Mouse (Mus musculus) C2C12 (cell line): ENCODE measurements around the gene Gm2696. TPM values are rescaled to one million over a fixed set of nuclear protein-coding genes. Genes with fewer than 3 reads are reported as not detected.
"Not testable (repeated sequence)": the region's sequence is repeated elsewhere in the genome, so short reads cannot be mapped to it uniquely, and the experiment has no call there.

Source experiments
- H3K27me3 ChIP-seq: one replicate; pipeline ENCODE4 v1.6.1; 2011; ENCODE audit not compliant: control insufficient read depth, insufficient read depth, insufficient read length
- H3K36me3 ChIP-seq: one replicate; pipeline ENCODE4 v1.6.1; 2011; ENCODE audit not compliant: control insufficient read depth, insufficient read depth
- H3K4me3 ChIP-seq: one replicate; pipeline ENCODE4 v1.5.1; 2011; ENCODE audit warnings: mild to moderate bottlenecking, control low read depth; ENCODE audit not compliant: poor library complexity, insufficient read depth, severe bottlenecking
- H3K79me2 ChIP-seq: one replicate; pipeline ENCODE4 v1.6.1; 2011; ENCODE audit not compliant: control insufficient read depth, insufficient read depth
- H3K79me3 ChIP-seq: one replicate; pipeline ENCODE4 v1.6.1; 2011; ENCODE audit warnings: low read depth, control low read depth
- H3ac ChIP-seq: one replicate; pipeline ENCODE3; 2011; ENCODE audit warnings: low read depth; ENCODE audit not compliant: control insufficient read depth, insufficient read length
- CEBPB ChIP-seq: IDR thresholded peaks from one replicate; pipeline ENCODE4 v1.6.1; 2011; ENCODE audit warnings: low read depth, mild to moderate bottlenecking, control low read depth, moderate library complexity
- CTCF ChIP-seq: IDR thresholded peaks from one replicate; pipeline ENCODE4 v1.5.1; 2011; ENCODE audit not compliant: control insufficient read depth, insufficient read depth, insufficient read length
- FOSL1 ChIP-seq: IDR thresholded peaks from one replicate; pipeline ENCODE4 v1.8.0; 2011; ENCODE audit warnings: mild to moderate bottlenecking, low read length; ENCODE audit not compliant: poor library complexity, insufficient read depth, severe bottlenecking
- MAX ChIP-seq: IDR thresholded peaks from one replicate; pipeline ENCODE4 v1.6.1; 2011; ENCODE audit warnings: mild to moderate bottlenecking, control low read depth
- MYOD1 ChIP-seq: IDR thresholded peaks from one replicate; pipeline ENCODE4 v1.6.1; 2011; ENCODE audit warnings: low read depth; ENCODE audit not compliant: control insufficient read depth, insufficient read length
- MYOG ChIP-seq: IDR thresholded peaks from one replicate; pipeline ENCODE4 v1.6.1; 2011; ENCODE audit not compliant: control insufficient read depth, insufficient read length; ENCODE audit errors: extremely low read depth
- USF1 ChIP-seq: IDR thresholded peaks from one replicate; pipeline ENCODE4 v1.6.1; 2011; ENCODE audit warnings: low read depth, mild to moderate bottlenecking, control low read depth, moderate library complexity
- long read RNA-seq, 2 experiments: library from polyadenylated mRNA; unstranded; transcript quantifications; one replicate each; pipeline ENCODE4 v2.0.0; 2019 to 2020
- polyA plus RNA-seq: library from polyadenylated mRNA; unstranded; fragments of >200 nt; fragmentation: generic; extraction: Trizol; gene quantifications from one replicate; pipeline ENCODE4 v1.2.1, GENCODE M21; 2012; ENCODE audit warnings: missing spikeins

The Gm2696 gene
- polyA plus RNA-seq, result not detected
- long read RNA-seq, experiment 1, result 0 reads
- long read RNA-seq, experiment 2, result 0 reads

- Histone ChIP-seq H3K79me2 (no peaks in the 10 kb centered on the region), H3ac (no peak within 1 kb of the TSS), H3K79me3 (no peaks in the 10 kb centered on the region), H3K36me3 (no peaks in the 10 kb centered on the region), H3K4me3 (no peak within 1 kb of the TSS), H3K27me3 (peaks cover 15% of the 10 kb centered on the region)
- no peak for TF ChIP-seq USF1
- TF ChIP-seq CEBPB, result no peak
- TF ChIP-seq MAX, result no peak
- no peak for TF ChIP-seq MYOD1
- TF ChIP-seq MYOG, result no peak
- no peak for TF ChIP-seq CTCF
Observed at GRCm38 (mm10) chr10:77814382-77814781, at the start of gene Gm2696. Gene Gm2696 (plus strand): TSS chr10:77814682.

- H3K4me3 ChIP-seq, result no peak overlapping the region
- no peaks in the 10 kb centered on the region for H3K36me3 ChIP-seq
- TF ChIP-seq MAX, result no peak
- no peak for TF ChIP-seq USF1
- no peak for TF ChIP-seq CTCF
- TF ChIP-seq CEBPB, result no peak
- no peak for TF ChIP-seq MYOG
- no peak for TF ChIP-seq FOSL1
- no peak for TF ChIP-seq MYOD1
- H3ac ChIP-seq, result no peak overlapping the region
- H3K79me2 ChIP-seq, result no peaks in the 10 kb centered on the region
- H3K79me3 ChIP-seq, result no peaks in the 10 kb centered on the region
- H3K27me3 ChIP-seq, result no peaks in the 10 kb centered on the region
Observed at GRCm38 (mm10) chr10:77769727-77770126, 44.8 kb upstream of the Gm2696 start.

GRCm38 (mm10) chr10:77771225-77771624 lies 43.3 kb upstream of the Gm2696 start, which contains the start of gene Gm3238:
Gene Gm3238 (minus strand): TSS chr10:77771325.
- H3K27me3 ChIP-seq, H3K79me3 ChIP-seq, H3K4me3 ChIP-seq, H3K79me2 ChIP-seq, H3ac ChIP-seq, H3K36me3 ChIP-seq: not testable (repeated sequence)

- not testable (repeated sequence) for H3ac ChIP-seq, H3K4me3 ChIP-seq, H3K36me3 ChIP-seq, H3K27me3 ChIP-seq, H3K79me2 ChIP-seq, H3K79me3 ChIP-seq
Observed at GRCm38 (mm10) chr10:77772142-77772541, 42.3 kb upstream of the Gm2696 start.

- not testable (repeated sequence) for H3ac ChIP-seq, H3K79me2 ChIP-seq, H3K36me3 ChIP-seq, H3K4me3 ChIP-seq, H3K27me3 ChIP-seq, H3K79me3 ChIP-seq
Observed at GRCm38 (mm10) chr10:77776844-77777243, 37.6 kb upstream of the Gm2696 start, which contains the start of gene Gm7138. Gene Gm7138 (minus strand): TSS chr10:77776944.

- H3K4me3 ChIP-seq, H3K79me3 ChIP-seq, H3K79me2 ChIP-seq, H3K36me3 ChIP-seq, H3K27me3 ChIP-seq, H3ac ChIP-seq: not testable (repeated sequence)
Observed at GRCm38 (mm10) chr10:77782442-77782841, 32.0 kb upstream of the Gm2696 start, which contains the start of gene Gm3250. Gene Gm3250 (minus strand): TSS chr10:77782542.

GRCm38 (mm10) chr10:77783396-77783795 lies 31.1 kb upstream of the Gm2696 start:
- H3K36me3 ChIP-seq, H3K79me3 ChIP-seq: not testable (repeated sequence)

GRCm38 (mm10) chr10:77787876-77788275 lies 26.6 kb upstream of the Gm2696 start, which contains the start of gene Gm7137:
Gene Gm7137 (minus strand): TSS chr10:77788200.
- H3K36me3 ChIP-seq, H3K79me3 ChIP-seq, H3K79me2 ChIP-seq, H3ac ChIP-seq, H3K4me3 ChIP-seq, H3K27me3 ChIP-seq: not testable (repeated sequence)

More at GRCm38 (mm10) chr10:77783396-77783795, 31.1 kb upstream of the Gm2696 start:
- H3ac ChIP-seq, H3K27me3 ChIP-seq, H3K79me2 ChIP-seq, H3K4me3 ChIP-seq: not testable (repeated sequence)
